Mouse (Mus musculus) small intestine, adult 2 months (tissue): Measurements from ENCODE around the gene Pip4k2b. TPM values are rescaled to one million over a fixed set of nuclear protein-coding genes. Genes with fewer than 3 reads are reported as not detected.
"Not testable (repeated sequence)": the region's sequence is repeated elsewhere in the genome, so short reads cannot be mapped to it uniquely, and the experiment has no call there.

Source experiments
- H3K27ac ChIP-seq: fragments of 200-500 bp; 2 replicates; pipeline ENCODE4 v1.5.1; 2012; ENCODE audit warnings: low read depth, low read length, control low read depth, inconsistent platforms; ENCODE audit not compliant: insufficient read depth
- H3K27me3 ChIP-seq: fragments of 200-500 bp; 2 replicates; pipeline ENCODE4 v1.6.1; 2012; ENCODE audit warnings: mild to moderate bottlenecking, moderate library complexity, low read length, inconsistent platforms; ENCODE audit not compliant: control insufficient read depth, insufficient read depth
- H3K36me3 ChIP-seq: fragments of 200-500 bp; 2 replicates; pipeline ENCODE4 v1.6.1; 2012; ENCODE audit warnings: mild to moderate bottlenecking, low read length, control low read depth, inconsistent platforms; ENCODE audit not compliant: control insufficient read depth, insufficient read depth
- H3K4me1 ChIP-seq: fragments of 200-500 bp; 2 replicates; pipeline ENCODE4 v1.6.1; 2012; ENCODE audit warnings: low read length, inconsistent platforms, mixed read lengths; ENCODE audit not compliant: control insufficient read depth, insufficient read depth, insufficient read length
- H3K4me3 ChIP-seq: fragments of 200-500 bp; 2 replicates; pipeline ENCODE4 v1.5.1; 2012; ENCODE audit warnings: low read depth, mild to moderate bottlenecking, control low read depth, inconsistent platforms, low read length, moderate library complexity
- CTCF ChIP-seq: fragments of 200-500 bp; IDR thresholded peaks from 2 replicates; pipeline ENCODE4 v1.5.1; 2012; ENCODE audit warnings: low read depth, mild to moderate bottlenecking, control low read depth, inconsistent platforms, low read length, moderate library complexity, mixed read lengths; ENCODE audit not compliant: insufficient replicate concordance, insufficient read length; ENCODE audit errors: extremely low read depth
- POLR2A ChIP-seq: fragments of 200-500 bp; IDR thresholded peaks from 2 replicates; pipeline ENCODE4 v1.6.1; 2012; ENCODE audit warnings: low read depth, mild to moderate bottlenecking, control low read depth, inconsistent platforms, low read length, moderate library complexity
- WGBS: fragments of 180-500 bp; shearing (Covaris S2); methylation state at CpG from one replicate; pipeline ENCODE4 v1.1.7; 2018; 5-methylcytosine and 5-hydroxymethylcytosine counted together
- polyA plus RNA-seq: library from polyadenylated mRNA; depleted of rRNA; stranded (reverse); fragments of >200 nt; gene quantifications from 2 replicates; pipeline ENCODE4 v1.2.3, GENCODE M21; 2012; rRNA removed

The Pip4k2b gene
- polyA plus RNA-seq: 2.0 and 3.4 TPM in 2 replicates

- Histone ChIP-seq H3K27me3 (no peaks in the 10 kb centered on the region), H3K27ac (peak within 1 kb of the TSS; percentile 76), H3K4me1 (no peaks in the 10 kb centered on the region), H3K36me3 (peaks cover 12% of the 10 kb centered on the region), H3K4me3 (peak within 1 kb of the TSS; percentile 74)
- TF ChIP-seq POLR2A (no peak), CTCF (no peak)
- WGBS: under 1% methylated on average over 63 of the region's 63 CpGs
These were observed at the start of gene Pip4k2b for GRCm38 (mm10) chr11:97744063-97744717. Gene Pip4k2b, minus strand, starts transcription at chr11:97744704.

GRCm38 (mm10) chr11:97793165-97793564 is 48.7 kb upstream of the Pip4k2b start:
- TF ChIP-seq POLR2A (no peak), CTCF (no peak)
- Histone ChIP-seq H3K4me1 (peaks cover 2% of the 10 kb centered on the region; the same call in 1 of the 2 replicates), H3K36me3 (no peaks in the 10 kb centered on the region), H3K27ac (no peak overlapping the region), H3K4me3 (no peak overlapping the region), H3K27me3 (no peaks in the 10 kb centered on the region; the same call in 1 of the 2 replicates)
- WGBS: 4% methylated on average over 2 of the region's 2 CpGs

GRCm38 (mm10) chr11:97790778-97791438 is 46.4 kb upstream of the Pip4k2b start:
- not testable (repeated sequence) for H3K4me3 ChIP-seq, H3K4me1 ChIP-seq, H3K36me3 ChIP-seq, H3K27ac ChIP-seq, H3K27me3 ChIP-seq
- WGBS: 60% methylated on average over 2 of the region's 2 CpGs

GRCm38 (mm10) chr11:97789727-97790126 is 45.2 kb upstream of the Pip4k2b start:
- Histone ChIP-seq H3K4me3 (no peak overlapping the region), H3K27ac (no peak overlapping the region), H3K4me1 (no peaks in the 10 kb centered on the region), H3K36me3 (no peaks in the 10 kb centered on the region), H3K27me3 (no peaks in the 10 kb centered on the region; the same call in 1 of the 2 replicates)
- 84% methylated on average over 5 of the region's 5 CpGs for WGBS
- TF ChIP-seq CTCF: no peak
- TF ChIP-seq POLR2A: no peak

GRCm38 (mm10) chr11:97787961-97788360 is 43.5 kb upstream of the Pip4k2b start:
- TF ChIP-seq POLR2A (no peak), CTCF (no peak)
- H3K4me3 ChIP-seq: no peak overlapping the region
- H3K27ac ChIP-seq: no peak overlapping the region
- 92% methylated on average over 3 of the region's 3 CpGs for WGBS
- H3K27me3 ChIP-seq: no peaks in the 10 kb centered on the region; the same call in 1 of the 2 replicates
- H3K36me3 ChIP-seq: no peaks in the 10 kb centered on the region
- H3K4me1 ChIP-seq: no peaks in the 10 kb centered on the region

- 1% methylated on average over 10 of the region's 10 CpGs for WGBS
- Histone ChIP-seq H3K4me3 (peak overlapping the region; percentile 96), H3K27ac (peak overlapping the region; percentile 45; the same call in 1 of the 2 replicates), H3K4me1 (peaks cover 10% of the 10 kb centered on the region; the same call in 1 of the 2 replicates), H3K36me3 (peaks cover 30% of the 10 kb centered on the region), H3K27me3 (no peaks in the 10 kb centered on the region)
- no peak for TF ChIP-seq POLR2A
- 0 out of 2 replicates have a peak, but pooled peaks have one; percentile 6 for TF ChIP-seq CTCF
These were observed 38.0 kb upstream of the Pip4k2b start for GRCm38 (mm10) chr11:97782564-97782895.

- H3K27me3 ChIP-seq: no peaks in the 10 kb centered on the region
- peak within 1 kb of the TSS; percentile 96 for H3K4me3 ChIP-seq
- H3K4me1 ChIP-seq: peaks cover 10% of the 10 kb centered on the region; the same call in 1 of the 2 replicates
- TF ChIP-seq CTCF: no peak
- TF ChIP-seq POLR2A: peak; percentile 81
- peaks cover 35% of the 10 kb centered on the region for H3K36me3 ChIP-seq
- under 1% methylated on average over 67 of the region's 67 CpGs for WGBS
- peak within 1 kb of the TSS; percentile 60 for H3K27ac ChIP-seq
These were observed 37.5 kb upstream of the Pip4k2b start, which contains the start of gene Rpl23 for GRCm38 (mm10) chr11:97781832-97782563. Gene Rpl23, minus strand, starts transcription at chr11:97782437.
